ENCODE assay signal across 12 mouse cellular contexts in the genomic region with DNA sequence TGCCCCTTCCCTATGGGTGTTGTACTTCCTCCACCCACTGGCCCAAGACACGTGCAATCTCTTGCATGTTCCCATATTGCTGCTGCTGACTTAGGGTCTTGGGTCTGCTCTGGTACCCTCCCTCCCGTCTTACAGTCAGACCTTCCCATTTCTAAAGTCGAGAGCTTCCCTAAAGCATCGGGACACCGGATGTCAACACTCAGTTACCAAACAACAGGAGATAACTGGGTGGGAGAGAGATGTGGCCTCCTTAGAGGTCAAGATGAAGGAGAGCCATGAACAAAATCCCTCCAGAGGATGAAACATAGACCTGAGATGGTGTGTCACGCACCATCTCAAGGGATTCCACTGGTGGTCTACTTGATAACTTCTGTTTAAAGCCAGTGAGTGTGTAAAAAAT.
"Had no signal": no experiment of that assay in that cellular context is flagged by ENCODE, and none has a peak within 500 bp of the region (broad histone marks: within the 10 kb centered on the region; RNA-seq: fewer than 3 reads in every experiment).

No protein-coding gene starts in this region.

- DNase-seq: retina, postnatal 1 day; right cerebral cortex, adult 18-20 months; right cerebral cortex, postnatal 14 days; right cerebral cortex, postnatal 25 days; right cerebral cortex, postnatal 4 days; spleen, adult 18-20 months; thymus, adult 18-20 months; thymus, adult 2 months; thymus, postnatal 14 days; thymus, postnatal 25 days; thymus, postnatal 36 days; thymus, postnatal 4 days had no signal
